Mouse (Mus musculus) hindbrain, embryonic 13.5 days (tissue): ENCODE measurements at regions not wholly inside any gene's neighbourhood (a gene's known extent, or its start where the extent isn't known, plus 50 kb on each side); places are given as distances from the start of the nearest gene placed in this dataset.
A peak's percentile ranks its signal among the peaks of the same experiment; 100 is the strongest.

ENCODE experiments used
- ATAC-seq: fragments of 200-750 bp; cut with Nextera tagmentation; 2 replicates; pipeline ENCODE4 v1.8.0; 2017; ENCODE audit warnings: moderate TSS enrichment; ENCODE audit not compliant: low FRiP score
- H3K27ac ChIP-seq: fragments of 300-500 bp; sonication (generic); 2 replicates; pipeline ENCODE4 v1.5.1; 2015; ENCODE audit warnings: inconsistent platforms, mild to moderate bottlenecking, moderate library complexity
- H3K27me3 ChIP-seq: fragments of 300-500 bp; sonication (generic); 2 replicates; pipeline ENCODE4 v1.6.1; 2015; ENCODE audit warnings: mild to moderate bottlenecking, inconsistent platforms
- H3K36me3 ChIP-seq: fragments of 300-500 bp; sonication (generic); 2 replicates; pipeline ENCODE4 v1.6.1; 2015; ENCODE audit warnings: mild to moderate bottlenecking, inconsistent platforms
- H3K4me1 ChIP-seq: fragments of 300-500 bp; sonication (generic); replicated peaks from 2 replicates; pipeline ENCODE4 v1.6.1; 2015; ENCODE audit warnings: inconsistent platforms
- H3K4me2 ChIP-seq: fragments of 300-500 bp; sonication (generic); 2 replicates; pipeline ENCODE4 v1.6.1; 2015; ENCODE audit warnings: inconsistent platforms, mild to moderate bottlenecking, moderate library complexity
- H3K4me3 ChIP-seq: fragments of 300-500 bp; sonication (generic); 2 replicates; pipeline ENCODE4 v1.5.1; 2015; ENCODE audit warnings: mild to moderate bottlenecking, inconsistent platforms
- H3K9ac ChIP-seq: fragments of 300-500 bp; sonication (generic); 2 replicates; pipeline ENCODE4 v1.6.1; 2015; ENCODE audit warnings: mild to moderate bottlenecking, inconsistent platforms
- H3K9me3 ChIP-seq: fragments of 300-500 bp; sonication (generic); 2 replicates; pipeline ENCODE4 v1.6.1; 2016; ENCODE audit warnings: inconsistent platforms
- WGBS: fragments of 180-500 bp; shearing (Covaris S2); methylation state at CpG from one replicate; pipeline ENCODE4 v1.1.7; 2015; 5-methylcytosine and 5-hydroxymethylcytosine counted together

GRCm38 (mm10) chr17:41125582-41125981 lies 190.7 kb upstream of the Cenpq start:
- Histone ChIP-seq H3K9me3 (no peaks in the 10 kb centered on the region), H3K4me3 (no peak overlapping the region), H3K36me3 (no peaks in the 10 kb centered on the region), H3K9ac (no peak overlapping the region), H3K4me2 (no peak overlapping the region), H3K27ac (no peak overlapping the region), H3K27me3 (no peaks in the 10 kb centered on the region), H3K4me1 (0 out of 2 replicates have a peak, but pooled peaks cover 5% of the 10 kb centered on the region)
- 0 out of 2 replicates have a peak, but pooled peaks have one; percentile 32 for ATAC-seq
- 18% methylated on average over 4 of the region's 4 CpGs for WGBS

DNA sequence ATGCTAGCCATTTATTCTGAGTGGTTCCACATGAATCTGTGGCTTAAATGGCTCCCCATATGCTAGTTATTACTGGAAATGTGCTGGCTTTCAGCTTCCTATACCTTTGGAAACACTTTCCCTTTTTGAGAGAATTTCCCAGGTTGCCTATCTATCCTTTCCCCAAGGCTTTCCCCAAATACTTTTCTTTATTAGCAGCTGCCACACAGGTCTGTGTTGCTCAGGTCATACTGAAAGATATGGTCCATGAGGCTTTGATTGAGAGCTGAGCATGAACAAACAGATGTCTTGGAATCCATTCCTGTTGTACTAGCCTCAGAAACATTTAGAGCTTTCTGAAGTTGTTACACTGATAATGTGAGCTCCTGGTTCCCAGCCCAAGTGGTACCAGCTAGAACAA lies 188.1 kb upstream of the Cenpq start:
- ATAC-seq: no peak
- 0 out of 2 replicates have a peak, but pooled peaks cover 5% of the 10 kb centered on the region for H3K4me1 ChIP-seq
- H3K27me3 ChIP-seq: no peaks in the 10 kb centered on the region
- H3K4me3 ChIP-seq: no peak overlapping the region
- H3K4me2 ChIP-seq: no peak overlapping the region
- H3K36me3 ChIP-seq: no peaks in the 10 kb centered on the region
- H3K27ac ChIP-seq: no peak overlapping the region
- no peaks in the 10 kb centered on the region for H3K9me3 ChIP-seq
- H3K9ac ChIP-seq: no peak overlapping the region

GRCm38 (mm10) chr17:41103980-41104379 lies 169.1 kb upstream of the Cenpq start:
- H3K27me3 ChIP-seq: no peaks in the 10 kb centered on the region
- no peak overlapping the region for H3K4me2 ChIP-seq
- H3K4me3 ChIP-seq: no peak overlapping the region
- no peak overlapping the region for H3K9ac ChIP-seq
- no peaks in the 10 kb centered on the region for H3K4me1 ChIP-seq
- WGBS: 74% methylated on average over 4 of the region's 4 CpGs
- H3K36me3 ChIP-seq: no peaks in the 10 kb centered on the region
- H3K27ac ChIP-seq: no peak overlapping the region
- no peaks in the 10 kb centered on the region for H3K9me3 ChIP-seq
- ATAC-seq: peak; percentile 65; the same call in 1 of the 2 replicates

DNA sequence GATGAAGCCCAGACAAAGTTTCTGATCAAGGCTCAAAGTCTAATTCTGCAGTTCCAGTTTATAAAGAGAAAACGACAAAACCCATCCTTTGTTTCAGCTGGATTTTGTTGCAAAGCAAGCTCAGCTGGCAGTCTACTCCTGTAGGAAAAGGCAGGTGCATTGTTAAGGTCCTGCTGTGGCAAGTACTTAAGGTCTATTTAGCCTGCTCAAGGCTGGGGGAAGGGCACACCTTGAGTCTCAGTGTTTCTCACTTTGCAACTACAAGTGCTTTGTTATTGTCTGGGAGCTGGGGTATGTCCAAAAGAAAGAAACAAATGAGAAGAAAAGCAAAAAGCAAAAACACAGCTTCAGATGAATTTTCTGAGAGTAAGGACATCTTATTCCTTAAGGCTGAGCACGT lies 136.0 kb upstream of the Cenpq start:
- Histone ChIP-seq H3K4me3 (no peak overlapping the region), H3K27me3 (no peaks in the 10 kb centered on the region), H3K9me3 (no peaks in the 10 kb centered on the region), H3K9ac (no peak overlapping the region), H3K27ac (no peak overlapping the region), H3K4me2 (no peak overlapping the region), H3K4me1 (no peaks in the 10 kb centered on the region), H3K36me3 (no peaks in the 10 kb centered on the region)
- no peak for ATAC-seq
- WGBS: 38% methylated on average over 2 of the region's 2 CpGs
